Mouse (Mus musculus): ENCODE measurements around the gene Tbc1d4. TPM values are rescaled to one million over a fixed set of nuclear protein-coding genes. Genes with fewer than 3 reads are reported as not detected.

Gene Tbc1d4
- polyA plus RNA-seq, 1 experiment from 2014 or later: 6.8 TPM

GRCm38 (mm10) chr14:101515271-101515670, 93.7 kb downstream of the Tbc1d4 start:
- H3K9ac ChIP-seq (ENCODE audit: low read length): no peak overlapping the region
- H3K36me3 ChIP-seq (ENCODE audit: control insufficient read depth, insufficient read depth, low read length): no peaks in the 10 kb centered on the region
- no peaks in the 10 kb centered on the region for H3K9me3 ChIP-seq (ENCODE audit: control insufficient read depth, low read length)
- no peaks in the 10 kb centered on the region for H3K27me3 ChIP-seq (ENCODE audit: control insufficient read depth, insufficient read depth, low read length)
- no peak overlapping the region for H3K4me3 ChIP-seq (ENCODE audit: low read depth, low read length)
- WGBS: 81% methylated on average over 4 of the region's 4 CpGs
- no peak for DNase-seq (ENCODE audit: low spot score)
- H3K4me1 ChIP-seq (replicated peaks; ENCODE audit: control insufficient read depth, insufficient read depth, low read length): 0 out of 2 replicates have a peak, but pooled peaks cover 3% of the 10 kb centered on the region
- H3K4me2 ChIP-seq (ENCODE audit: low read depth, low read length, severe bottlenecking): no peak overlapping the region
- H3K27ac ChIP-seq (ENCODE audit: low read depth, low read length): no peak overlapping the region
- ATAC-seq (replicated peaks; ENCODE audit: low FRiP score): no peak

GRCm38 (mm10) chr14:101514557-101514971, 94.4 kb downstream of the Tbc1d4 start:
- no peak overlapping the region for H3K9ac ChIP-seq (ENCODE audit: low read length)
- ATAC-seq (replicated peaks; ENCODE audit: low FRiP score) (peak; percentile 51), DNase-seq (ENCODE audit: low spot score) (no peak)
- 41% methylated on average over 5 of the region's 5 CpGs for WGBS
- H3K27ac ChIP-seq (ENCODE audit: low read depth, low read length): no peak overlapping the region
- no peaks in the 10 kb centered on the region for H3K27me3 ChIP-seq (ENCODE audit: control insufficient read depth, insufficient read depth, low read length)
- H3K4me3 ChIP-seq (ENCODE audit: low read depth, low read length): no peak overlapping the region
- H3K4me2 ChIP-seq (ENCODE audit: low read depth, low read length, severe bottlenecking): no peak overlapping the region
- no peaks in the 10 kb centered on the region for H3K36me3 ChIP-seq (ENCODE audit: control insufficient read depth, insufficient read depth, low read length)
- H3K4me1 ChIP-seq (replicated peaks; ENCODE audit: control insufficient read depth, insufficient read depth, low read length): 0 out of 2 replicates have a peak, but pooled peaks cover 3% of the 10 kb centered on the region
- H3K9me3 ChIP-seq (ENCODE audit: control insufficient read depth, low read length): no peaks in the 10 kb centered on the region

GRCm38 (mm10) chr14:101513163-101513562, 95.8 kb downstream of the Tbc1d4 start:
- ATAC-seq (replicated peaks; ENCODE audit: low FRiP score) (no peak), DNase-seq (ENCODE audit: low spot score) (no peak)
- Histone ChIP-seq H3K27me3 (ENCODE audit: control insufficient read depth, insufficient read depth, low read length) (no peaks in the 10 kb centered on the region), H3K36me3 (ENCODE audit: control insufficient read depth, insufficient read depth, low read length) (no peaks in the 10 kb centered on the region), H3K27ac (ENCODE audit: low read depth, low read length) (no peak overlapping the region), H3K4me3 (ENCODE audit: low read depth, low read length) (no peak overlapping the region), H3K4me1 (replicated peaks; ENCODE audit: control insufficient read depth, insufficient read depth, low read length) (0 out of 2 replicates have a peak, but pooled peaks cover 3% of the 10 kb centered on the region), H3K9me3 (ENCODE audit: control insufficient read depth, low read length) (no peaks in the 10 kb centered on the region), H3K4me2 (ENCODE audit: low read depth, low read length, severe bottlenecking) (no peak overlapping the region), H3K9ac (ENCODE audit: low read length) (no peak overlapping the region)
- WGBS: 86% methylated on average over 11 of the region's 11 CpGs

- no peaks in the 10 kb centered on the region for H3K9me3 ChIP-seq (ENCODE audit: control insufficient read depth, low read length)
- no peaks in the 10 kb centered on the region for H3K27me3 ChIP-seq (ENCODE audit: control insufficient read depth, insufficient read depth, low read length)
- no peaks in the 10 kb centered on the region for H3K36me3 ChIP-seq (ENCODE audit: control insufficient read depth, insufficient read depth, low read length)
- ATAC-seq (replicated peaks; ENCODE audit: low FRiP score): no peak
- 81% methylated on average over 8 of the region's 8 CpGs for WGBS
- H3K4me3 ChIP-seq (ENCODE audit: low read depth, low read length): no peak overlapping the region
- H3K4me1 ChIP-seq (replicated peaks; ENCODE audit: control insufficient read depth, insufficient read depth, low read length): 0 out of 2 replicates have a peak, but pooled peaks cover 3% of the 10 kb centered on the region
- H3K27ac ChIP-seq (ENCODE audit: low read depth, low read length): no peak overlapping the region
- H3K4me2 ChIP-seq (ENCODE audit: low read depth, low read length, severe bottlenecking): no peak overlapping the region
- H3K9ac ChIP-seq (ENCODE audit: low read length): no peak overlapping the region
- no peak for DNase-seq (ENCODE audit: low spot score)
Observed at GRCm38 (mm10) chr14:101511410-101511809, 97.6 kb downstream of the Tbc1d4 start.

- Histone ChIP-seq H3K4me2 (ENCODE audit: low read depth, low read length, severe bottlenecking) (no peak overlapping the region), H3K4me1 (replicated peaks; ENCODE audit: control insufficient read depth, insufficient read depth, low read length) (0 out of 2 replicates have a peak, but pooled peaks cover 3% of the 10 kb centered on the region), H3K9me3 (ENCODE audit: control insufficient read depth, low read length) (no peaks in the 10 kb centered on the region), H3K4me3 (ENCODE audit: low read depth, low read length) (no peak overlapping the region), H3K27me3 (ENCODE audit: control insufficient read depth, insufficient read depth, low read length) (no peaks in the 10 kb centered on the region), H3K9ac (ENCODE audit: low read length) (no peak overlapping the region), H3K27ac (ENCODE audit: low read depth, low read length) (no peak overlapping the region), H3K36me3 (ENCODE audit: control insufficient read depth, insufficient read depth, low read length) (no peaks in the 10 kb centered on the region)
- ATAC-seq (replicated peaks; ENCODE audit: low FRiP score) (no peak), DNase-seq (ENCODE audit: low spot score) (no peak)
- 81% methylated on average over 13 of the region's 13 CpGs for whole genome bisulfite sequencing
Observed at GRCm38 (mm10) chr14:101510540-101511313, 98.3 kb downstream of the Tbc1d4 start.

- ATAC-seq (replicated peaks; ENCODE audit: low FRiP score) (no peak), DNase-seq (ENCODE audit: low spot score) (no peak)
- no peak overlapping the region for H3K27ac ChIP-seq (ENCODE audit: low read depth, low read length)
- H3K4me1 ChIP-seq (replicated peaks; ENCODE audit: control insufficient read depth, insufficient read depth, low read length): 0 out of 2 replicates have a peak, but pooled peaks cover 3% of the 10 kb centered on the region
- no peak overlapping the region for H3K4me3 ChIP-seq (ENCODE audit: low read depth, low read length)
- H3K27me3 ChIP-seq (ENCODE audit: control insufficient read depth, insufficient read depth, low read length): no peaks in the 10 kb centered on the region
- 86% methylated on average over 7 of the region's 7 CpGs for WGBS
- no peak overlapping the region for H3K9ac ChIP-seq (ENCODE audit: low read length)
- H3K36me3 ChIP-seq (ENCODE audit: control insufficient read depth, insufficient read depth, low read length): no peaks in the 10 kb centered on the region
- H3K9me3 ChIP-seq (ENCODE audit: control insufficient read depth, low read length): no peaks in the 10 kb centered on the region
- H3K4me2 ChIP-seq (ENCODE audit: low read depth, low read length, severe bottlenecking): no peak overlapping the region
Observed at GRCm38 (mm10) chr14:101509759-101510158, 99.2 kb downstream of the Tbc1d4 start.

GRCm38 (mm10) chr14:101507956-101508355, 101.0 kb downstream of the Tbc1d4 start:
- Histone ChIP-seq H3K4me3 (ENCODE audit: low read depth, low read length) (no peak overlapping the region), H3K4me2 (ENCODE audit: low read depth, low read length, severe bottlenecking) (no peak overlapping the region), H3K4me1 (replicated peaks; ENCODE audit: control insufficient read depth, insufficient read depth, low read length) (no peaks in the 10 kb centered on the region), H3K9ac (ENCODE audit: low read length) (no peak overlapping the region), H3K36me3 (ENCODE audit: control insufficient read depth, insufficient read depth, low read length) (no peaks in the 10 kb centered on the region), H3K9me3 (ENCODE audit: control insufficient read depth, low read length) (no peaks in the 10 kb centered on the region), H3K27ac (ENCODE audit: low read depth, low read length) (no peak overlapping the region), H3K27me3 (ENCODE audit: control insufficient read depth, insufficient read depth, low read length) (no peaks in the 10 kb centered on the region)
- no peak for DNase-seq (ENCODE audit: low spot score)
- WGBS: 77% methylated on average over 7 of the region's 7 CpGs
- no peak for ATAC-seq (replicated peaks; ENCODE audit: low FRiP score)

- H3K27ac ChIP-seq (ENCODE audit: low read depth, low read length): no peak overlapping the region
Observed at GRCm38 (mm10) chr14:101507146-101507545, 101.8 kb downstream of the Tbc1d4 start.

GRCm38 (mm10) chr14:101505805-101506204, 103.2 kb downstream of the Tbc1d4 start:
- ATAC-seq (replicated peaks; ENCODE audit: low FRiP score): no peak
- Histone ChIP-seq H3K9me3 (ENCODE audit: control insufficient read depth, low read length) (no peaks in the 10 kb centered on the region), H3K36me3 (ENCODE audit: control insufficient read depth, insufficient read depth, low read length) (no peaks in the 10 kb centered on the region)

More at GRCm38 (mm10) chr14:101507146-101507545, 101.8 kb downstream of the Tbc1d4 start:
- H3K9ac ChIP-seq (ENCODE audit: low read length): no peak overlapping the region
- H3K36me3 ChIP-seq (ENCODE audit: control insufficient read depth, insufficient read depth, low read length): no peaks in the 10 kb centered on the region
- no peak overlapping the region for H3K4me2 ChIP-seq (ENCODE audit: low read depth, low read length, severe bottlenecking)
- no peaks in the 10 kb centered on the region for H3K27me3 ChIP-seq (ENCODE audit: control insufficient read depth, insufficient read depth, low read length)
- no peaks in the 10 kb centered on the region for H3K4me1 ChIP-seq (replicated peaks; ENCODE audit: control insufficient read depth, insufficient read depth, low read length)
- DNase-seq (ENCODE audit: low spot score) (no peak), ATAC-seq (replicated peaks; ENCODE audit: low FRiP score) (no peak)
- WGBS: 85% methylated on average over 17 of the region's 17 CpGs
- H3K4me3 ChIP-seq (ENCODE audit: low read depth, low read length): no peak overlapping the region
- no peaks in the 10 kb centered on the region for H3K9me3 ChIP-seq (ENCODE audit: control insufficient read depth, low read length)

More at GRCm38 (mm10) chr14:101505805-101506204, 103.2 kb downstream of the Tbc1d4 start:
- H3K4me3 ChIP-seq (ENCODE audit: low read depth, low read length): no peak overlapping the region
- no peak overlapping the region for H3K9ac ChIP-seq (ENCODE audit: low read length)
- peaks cover 4% of the 10 kb centered on the region; the same call in 1 of the 2 replicates for H3K4me1 ChIP-seq (replicated peaks; ENCODE audit: control insufficient read depth, insufficient read depth, low read length)
- H3K4me2 ChIP-seq (ENCODE audit: low read depth, low read length, severe bottlenecking): no peak overlapping the region
- H3K27me3 ChIP-seq (ENCODE audit: control insufficient read depth, insufficient read depth, low read length): no peaks in the 10 kb centered on the region
- H3K27ac ChIP-seq (ENCODE audit: low read depth, low read length): no peak overlapping the region
- DNase-seq (ENCODE audit: low spot score): no peak
